Mouse (Mus musculus): ENCODE results near the gene Tgtp2.

GRCm38 (mm10) chr11:49077012-49077411, 13.0 kb upstream of the Tgtp2 start:
- TF ChIP-seq CTCF (IDR thresholded peaks at IDR 0.05; ENCODE audit: low read depth, low read length): no peak
- TF ChIP-seq GATA1 (IDR thresholded peaks at IDR 0.05; ENCODE audit: borderline replicate concordance, low read length): no peak
- no peak for TF ChIP-seq TAL1 (conservative IDR thresholded peaks at IDR 0.05; ENCODE audit: low read depth, low read length)

Data from G1E (cell line).